ENCODE assay signal across 8 mouse cellular contexts in genomic region chr1:133245690-133246619, GRCm38 (mm10).
DNase-seq lines count a peak whose midpoint lies in the region; ATAC-seq and TF ChIP-seq lines count a peak whose summit lies in the region.

No protein-coding gene starts in this region.

- no peak overlapping the region for H3K4me3 ChIP-seq in cerebellum, adult 2 months (replicated peaks; ENCODE audit: insufficient read depth, low read depth, low read length)
- H3K4me3 ChIP-seq in embryonic facial prominence, embryonic 13.5 days, result no peak overlapping the region
- no peak overlapping the region for H3K4me3 ChIP-seq in hindbrain, embryonic 15.5 days
- H3K4me3 ChIP-seq in midbrain, postnatal 0 days (ENCODE audit: low read depth, low read length), result no peak overlapping the region

- H3K4me1 ChIP-seq in cerebellum, adult 2 months (ENCODE audit: control insufficient read depth, insufficient read depth, low read length), result peaks cover 11% of the 10 kb centered on the region
- peaks cover 35% of the 10 kb centered on the region for H3K4me1 ChIP-seq in embryonic facial prominence, embryonic 13.5 days
- H3K4me1 ChIP-seq in hindbrain, embryonic 15.5 days (replicated peaks), result peaks cover 32% of the 10 kb centered on the region
- H3K4me1 ChIP-seq in midbrain, postnatal 0 days (ENCODE audit: insufficient read depth, low read length), result peaks cover 18% of the 10 kb centered on the region

- no peak for TF ChIP-seq POLR2A in cerebellum, adult 2 months (IDR thresholded peaks at IDR 0.05; ENCODE audit: borderline replicate concordance, insufficient read depth, low read length)

- no peaks in the 10 kb centered on the region for H3K27me3 ChIP-seq in cerebellum, adult 2 months (ENCODE audit: control insufficient read depth, insufficient read depth, low read length)
- no peaks in the 10 kb centered on the region for H3K27me3 ChIP-seq in embryonic facial prominence, embryonic 13.5 days
- H3K27me3 ChIP-seq in hindbrain, embryonic 15.5 days, result no peaks in the 10 kb centered on the region
- no peaks in the 10 kb centered on the region for H3K27me3 ChIP-seq in midbrain, postnatal 0 days (ENCODE audit: insufficient read depth, low read length)

- H3K4me2 ChIP-seq in embryonic facial prominence, embryonic 13.5 days, result peak overlapping the region; percentile 12
- peak overlapping the region; percentile 8 for H3K4me2 ChIP-seq in hindbrain, embryonic 15.5 days
- H3K4me2 ChIP-seq in midbrain, postnatal 0 days (ENCODE audit: low read depth, low read length, poor library complexity, severe bottlenecking), result no peak overlapping the region

- no peak for TF ChIP-seq CTCF in cerebellum, adult 2 months (IDR thresholded peaks at IDR 0.05; ENCODE audit: borderline replicate concordance, insufficient read depth, low read depth, low read length)
- no peak for TF ChIP-seq CTCF in midbrain, postnatal 0 days (IDR thresholded peaks at IDR 0.05)

- 0 out of 2 replicates have a peak, but pooled peaks have one; percentile 32 for ATAC-seq in embryonic facial prominence, embryonic 13.5 days (ENCODE audit: insufficient number of reproducible peaks, insufficient read depth, low FRiP score, low TSS enrichment, low read depth)
- peak; percentile 65 for ATAC-seq in hindbrain, embryonic 15.5 days (ENCODE audit: low FRiP score, low read depth)
- peak; percentile 66 for ATAC-seq in midbrain, postnatal 0 days (ENCODE audit: low FRiP score)

- no peaks in the 10 kb centered on the region for H3K36me3 ChIP-seq in embryonic facial prominence, embryonic 13.5 days
- no peaks in the 10 kb centered on the region for H3K36me3 ChIP-seq in hindbrain, embryonic 15.5 days
- H3K36me3 ChIP-seq in midbrain, postnatal 0 days (ENCODE audit: insufficient read depth, low read length), result no peaks in the 10 kb centered on the region

- WGBS in cerebellum, adult 2 months, result 57% methylated on average over 12 of the region's 12 CpGs
- 30% methylated on average over 12 of the region's 12 CpGs for WGBS in embryonic facial prominence, embryonic 13.5 days
- 12% methylated on average over 12 of the region's 12 CpGs for WGBS in hindbrain, embryonic 15.5 days
- 22% methylated on average over 12 of the region's 12 CpGs for WGBS in midbrain, postnatal 0 days

- peak; percentile 44 to 68 for DNase-seq in cerebellum, postnatal 14 days
- no peak for DNase-seq in cerebellum, adult 2 months
- DNase-seq in liver, result peak; percentile 38
- no peak for DNase-seq in midbrain, postnatal 0 days (ENCODE audit: low spot score)
- no peak for DNase-seq in frontal cortex, postnatal 14 days (ENCODE audit: low spot score in 2 of 2)
- DNase-seq in thymus, postnatal 10 days (ENCODE audit: low spot score in 2 of 2), result no peak

- H3K27ac ChIP-seq in cerebellum, adult 2 months (ENCODE audit: insufficient read depth, low read length), result no peak overlapping the region
- peak overlapping the region; percentile 55; the same call in 1 of the 2 replicates for H3K27ac ChIP-seq in embryonic facial prominence, embryonic 13.5 days
- peak overlapping the region; percentile 51; the same call in 1 of the 2 replicates for H3K27ac ChIP-seq in hindbrain, embryonic 15.5 days (replicated peaks)
- H3K27ac ChIP-seq in midbrain, postnatal 0 days (ENCODE audit: low read depth, low read length), result no peak overlapping the region

- 0 out of 2 replicates have a peak overlapping the region, but pooled peaks have one; percentile 6 for H3K9ac ChIP-seq in embryonic facial prominence, embryonic 13.5 days
- peak overlapping the region; percentile 16; the same call in 1 of the 2 replicates for H3K9ac ChIP-seq in hindbrain, embryonic 15.5 days
- H3K9ac ChIP-seq in midbrain, postnatal 0 days (replicated peaks; ENCODE audit: low read length, poor library complexity, severe bottlenecking), result no peak overlapping the region

- H3K9me3 ChIP-seq in embryonic facial prominence, embryonic 13.5 days, result no peaks in the 10 kb centered on the region
- no peaks in the 10 kb centered on the region for H3K9me3 ChIP-seq in hindbrain, embryonic 15.5 days
- no peaks in the 10 kb centered on the region for H3K9me3 ChIP-seq in midbrain, postnatal 0 days (ENCODE audit: low read length)

Comparison
In these comparisons a context has a peak if more than half of its experiments do, and no peak if none do; other contexts are left out.
1. DNase-seq: peak in cerebellum, postnatal 14 days (2 of 2) and liver (single experiment); none in cerebellum, adult 2 months (0 of 2), midbrain, postnatal 0 days (single experiment), frontal cortex, postnatal 14 days (0 of 2) and thymus, postnatal 10 days (0 of 2).
2. H3K27ac ChIP-seq: peak in embryonic facial prominence, embryonic 13.5 days (single experiment) and hindbrain, embryonic 15.5 days (single experiment); none in cerebellum, adult 2 months (single experiment) and midbrain, postnatal 0 days (single experiment).
3. Peak in every context shown above with its lines, with median percentiles within 50 percentile points of each other: ATAC-seq.